Mouse (Mus musculus): ENCODE measurements around the gene Ski. TPM values are rescaled to one million over a fixed set of nuclear protein-coding genes. Genes with fewer than 3 reads are reported as not detected.

The Ski gene
- polyA plus RNA-seq, 1 experiment from 2014 or later = 15.1 TPM

- Histone ChIP-seq H3K27ac (peak overlapping the region; percentile 96), H3K9me3 (ENCODE audit: control insufficient read depth, low read length) (no peaks in the 10 kb centered on the region), H3K9ac (peak overlapping the region; percentile 88), H3K4me3 (replicated peaks; ENCODE audit: low read length) (peak overlapping the region; percentile 40), H3K4me1 (replicated peaks; ENCODE audit: control insufficient read depth, insufficient read depth, low read length) (peaks cover 30% of the 10 kb centered on the region), H3K36me3 (replicated peaks; ENCODE audit: control insufficient read depth, insufficient read depth) (no peaks in the 10 kb centered on the region), H3K4me2 (replicated peaks) (peak overlapping the region; percentile 100), H3K27me3 (ENCODE audit: control insufficient read depth, insufficient read depth, low read length) (no peaks in the 10 kb centered on the region)
- WGBS = 32% methylated on average over 20 of the region's 20 CpGs
- DNase-seq (ENCODE audit: low spot score) (no peak), ATAC-seq (ENCODE audit: low FRiP score) (no peak; the same call in 1 of the 2 replicates)
These were observed 1.5 kb upstream of the Ski start for GRCm38 (mm10) chr4:155223594-155224528.

- peak overlapping the region; percentile 100 for H3K4me2 ChIP-seq (replicated peaks)
- peak; percentile 99 for DNase-seq (ENCODE audit: low spot score)
- peak overlapping the region; percentile 96 for H3K27ac ChIP-seq
- no peaks in the 10 kb centered on the region for H3K36me3 ChIP-seq (replicated peaks; ENCODE audit: control insufficient read depth, insufficient read depth)
- H3K4me3 ChIP-seq (replicated peaks; ENCODE audit: low read length) = peak overlapping the region; percentile 40
- ATAC-seq (ENCODE audit: low FRiP score) = peak; percentile 99
- no peaks in the 10 kb centered on the region for H3K27me3 ChIP-seq (ENCODE audit: control insufficient read depth, insufficient read depth, low read length)
- no peaks in the 10 kb centered on the region for H3K9me3 ChIP-seq (ENCODE audit: control insufficient read depth, low read length)
- under 1% methylated on average over 66 of the region's 116 CpGs for WGBS
- peak overlapping the region; percentile 94 for H3K9ac ChIP-seq
- peaks cover 39% of the 10 kb centered on the region for H3K4me1 ChIP-seq (replicated peaks; ENCODE audit: control insufficient read depth, insufficient read depth, low read length)
These were observed 625 bp upstream of the Ski start for GRCm38 (mm10) chr4:155222841-155223593.

GRCm38 (mm10) chr4:155221599-155222551 lies 517 bp downstream of the Ski start:
- Histone ChIP-seq H3K4me2 (replicated peaks) (peak overlapping the region; percentile 100), H3K9ac (peak overlapping the region; percentile 94), H3K4me3 (replicated peaks; ENCODE audit: low read length) (peak overlapping the region; percentile 91), H3K27ac (peak overlapping the region; percentile 85), H3K27me3 (ENCODE audit: control insufficient read depth, insufficient read depth, low read length) (no peaks in the 10 kb centered on the region), H3K36me3 (replicated peaks; ENCODE audit: control insufficient read depth, insufficient read depth) (no peaks in the 10 kb centered on the region), H3K9me3 (ENCODE audit: control insufficient read depth, low read length) (no peaks in the 10 kb centered on the region), H3K4me1 (replicated peaks; ENCODE audit: control insufficient read depth, insufficient read depth, low read length) (peaks cover 50% of the 10 kb centered on the region)
- DNase-seq (ENCODE audit: low spot score) = peak; percentile 66
- under 1% methylated on average over 89 of the region's 93 CpGs for WGBS
- ATAC-seq (ENCODE audit: low FRiP score) = no peak

- H3K9me3 ChIP-seq (ENCODE audit: control insufficient read depth, low read length) = no peaks in the 10 kb centered on the region
- peak overlapping the region; percentile 91 for H3K4me3 ChIP-seq (replicated peaks; ENCODE audit: low read length)
- H3K27ac ChIP-seq = peak overlapping the region; percentile 85
- ATAC-seq (ENCODE audit: low FRiP score) (no peak), DNase-seq (ENCODE audit: low spot score) (no peak)
- peak overlapping the region; percentile 94 for H3K9ac ChIP-seq
- H3K36me3 ChIP-seq (replicated peaks; ENCODE audit: control insufficient read depth, insufficient read depth) = no peaks in the 10 kb centered on the region
- peaks cover 58% of the 10 kb centered on the region for H3K4me1 ChIP-seq (replicated peaks; ENCODE audit: control insufficient read depth, insufficient read depth, low read length)
- H3K4me2 ChIP-seq (replicated peaks) = peak overlapping the region; percentile 100
- H3K27me3 ChIP-seq (ENCODE audit: control insufficient read depth, insufficient read depth, low read length) = no peaks in the 10 kb centered on the region
- 2% methylated on average over 7 of the region's 7 CpGs for WGBS
These were observed 1.3 kb downstream of the Ski start for GRCm38 (mm10) chr4:155221106-155221505.

- peak overlapping the region; percentile 85 for H3K27ac ChIP-seq
- no peaks in the 10 kb centered on the region for H3K27me3 ChIP-seq (ENCODE audit: control insufficient read depth, insufficient read depth, low read length)
- no peaks in the 10 kb centered on the region for H3K9me3 ChIP-seq (ENCODE audit: control insufficient read depth, low read length)
- peak overlapping the region; percentile 94 for H3K9ac ChIP-seq
- H3K4me1 ChIP-seq (replicated peaks; ENCODE audit: control insufficient read depth, insufficient read depth, low read length) = peaks cover 64% of the 10 kb centered on the region
- peak; percentile 47 for DNase-seq (ENCODE audit: low spot score)
- WGBS = 4% methylated on average over 14 of the region's 14 CpGs
- peak overlapping the region; percentile 100 for H3K4me2 ChIP-seq (replicated peaks)
- no peaks in the 10 kb centered on the region for H3K36me3 ChIP-seq (replicated peaks; ENCODE audit: control insufficient read depth, insufficient read depth)
- peak overlapping the region; percentile 91 for H3K4me3 ChIP-seq (replicated peaks; ENCODE audit: low read length)
- ATAC-seq (ENCODE audit: low FRiP score) = no peak
These were observed 1.9 kb downstream of the Ski start for GRCm38 (mm10) chr4:155220213-155221100.

- Histone ChIP-seq H3K4me3 (replicated peaks; ENCODE audit: low read length) (peak overlapping the region; percentile 91), H3K4me1 (replicated peaks; ENCODE audit: control insufficient read depth, insufficient read depth, low read length) (peaks cover 73% of the 10 kb centered on the region), H3K9ac (peak overlapping the region; percentile 94), H3K9me3 (ENCODE audit: control insufficient read depth, low read length) (no peaks in the 10 kb centered on the region), H3K27me3 (ENCODE audit: control insufficient read depth, insufficient read depth, low read length) (no peaks in the 10 kb centered on the region), H3K27ac (no peak overlapping the region), H3K4me2 (replicated peaks) (peak overlapping the region; percentile 100), H3K36me3 (replicated peaks; ENCODE audit: control insufficient read depth, insufficient read depth) (no peaks in the 10 kb centered on the region)
- ATAC-seq (ENCODE audit: low FRiP score) = no peak
- WGBS = 49% methylated on average over 12 of the region's 12 CpGs
- no peak for DNase-seq (ENCODE audit: low spot score)
These were observed 2.9 kb downstream of the Ski start for GRCm38 (mm10) chr4:155219271-155220212.

- Histone ChIP-seq H3K4me2 (replicated peaks) (peak overlapping the region; percentile 100), H3K27ac (no peak overlapping the region), H3K9ac (no peak overlapping the region), H3K27me3 (ENCODE audit: control insufficient read depth, insufficient read depth, low read length) (no peaks in the 10 kb centered on the region), H3K9me3 (ENCODE audit: control insufficient read depth, low read length) (no peaks in the 10 kb centered on the region), H3K4me1 (replicated peaks; ENCODE audit: control insufficient read depth, insufficient read depth, low read length) (peaks cover 82% of the 10 kb centered on the region), H3K36me3 (replicated peaks; ENCODE audit: control insufficient read depth, insufficient read depth) (no peaks in the 10 kb centered on the region), H3K4me3 (replicated peaks; ENCODE audit: low read length) (peak overlapping the region; percentile 91; the same call in 1 of the 2 replicates)
- ATAC-seq (ENCODE audit: low FRiP score) (no peak), DNase-seq (ENCODE audit: low spot score) (no peak)
- WGBS = 79% methylated on average over 9 of the region's 9 CpGs
These were observed 4.2 kb downstream of the Ski start for GRCm38 (mm10) chr4:155218104-155218732.

Data from hindbrain, embryonic 14.5 days (tissue).